Mouse (Mus musculus) hindlimb bud, embryonic 11.5 days (tissue): ENCODE results near the gene Fam214a.

Experiments used
- DNase-seq: peaks from one replicate; pipeline ENCODE4 v3.0.0-alpha.2; 2012; ENCODE audit warnings: low read depth, low spot score; ENCODE audit errors: extremely low spot score

Gene Fam214a

DNA sequence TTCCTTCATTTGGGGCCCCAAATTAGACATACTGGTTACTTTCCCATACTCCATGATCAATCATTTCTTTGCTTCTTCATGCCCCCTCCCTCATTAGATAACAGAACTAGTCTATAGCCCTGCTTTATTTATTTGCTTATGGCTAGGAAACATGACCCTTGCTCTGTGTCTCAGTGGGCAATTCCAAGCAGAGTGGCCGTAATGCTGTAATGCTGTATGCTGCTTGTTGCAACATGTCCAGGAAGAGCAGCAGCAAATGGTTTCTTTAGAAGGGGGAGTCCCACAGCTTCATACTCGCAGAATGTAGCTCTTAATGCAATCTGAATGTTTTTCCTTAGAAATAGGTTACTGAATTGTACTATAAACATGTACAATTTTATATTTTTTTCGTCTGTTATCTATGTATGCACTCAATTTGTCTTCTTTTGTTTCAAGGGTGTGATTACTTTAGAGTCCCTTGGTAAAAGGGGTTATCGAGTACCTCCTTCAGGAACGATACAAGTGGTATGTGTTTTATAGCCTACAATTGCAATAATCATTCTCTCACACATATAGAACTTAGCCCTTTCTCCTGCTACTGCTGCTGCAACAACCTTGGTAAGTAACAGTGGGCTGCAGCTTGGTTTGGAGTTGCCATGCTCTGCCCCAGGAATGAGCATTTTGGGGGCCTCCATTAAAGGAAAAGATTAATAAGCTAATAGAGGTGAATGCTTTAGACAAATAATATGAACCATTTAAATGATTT is 70.6 kb downstream of the Fam214a start:
- no peak for DNase-seq

DNA sequence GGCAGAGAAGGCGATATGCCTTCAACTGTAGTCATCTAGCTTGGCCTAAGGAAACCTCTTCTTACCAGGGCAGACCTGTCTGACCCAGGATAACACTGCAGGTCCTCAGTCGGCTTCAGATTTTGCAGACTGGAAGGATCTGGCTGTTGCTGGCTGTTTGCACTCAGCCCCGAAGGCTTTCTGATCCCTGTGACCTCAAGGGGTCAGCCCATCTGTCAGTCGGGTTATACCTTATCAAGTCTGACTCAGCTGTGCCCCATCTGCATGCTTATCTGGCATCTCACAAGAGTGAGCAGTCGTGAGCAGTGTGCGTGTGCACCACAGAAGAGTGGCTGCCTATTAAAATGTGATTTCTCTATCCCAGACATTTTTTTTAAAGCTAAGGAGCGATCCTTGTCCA is 71.4 kb downstream of the Fam214a start:
- no peak for DNase-seq

DNA sequence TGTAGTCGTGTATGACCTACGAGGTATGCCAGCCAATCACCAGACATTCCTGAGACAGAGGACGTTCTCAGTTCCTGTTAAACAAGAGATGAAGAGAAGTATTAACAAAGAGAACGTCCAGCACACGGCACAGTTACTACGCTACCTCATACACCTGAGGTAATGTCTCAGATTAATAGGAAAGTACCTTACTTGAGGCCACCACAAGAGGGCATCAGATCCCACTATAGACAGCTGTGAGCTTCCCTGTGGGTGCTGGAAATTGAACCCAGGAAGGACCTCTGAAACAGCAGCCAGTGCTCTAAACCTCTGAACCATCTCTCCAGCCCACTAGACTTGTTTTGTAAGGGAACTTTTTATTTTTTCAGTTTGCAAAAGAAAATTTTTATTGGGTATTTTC is 73.0 kb downstream of the Fam214a start:
- no peak for DNase-seq

DNA sequence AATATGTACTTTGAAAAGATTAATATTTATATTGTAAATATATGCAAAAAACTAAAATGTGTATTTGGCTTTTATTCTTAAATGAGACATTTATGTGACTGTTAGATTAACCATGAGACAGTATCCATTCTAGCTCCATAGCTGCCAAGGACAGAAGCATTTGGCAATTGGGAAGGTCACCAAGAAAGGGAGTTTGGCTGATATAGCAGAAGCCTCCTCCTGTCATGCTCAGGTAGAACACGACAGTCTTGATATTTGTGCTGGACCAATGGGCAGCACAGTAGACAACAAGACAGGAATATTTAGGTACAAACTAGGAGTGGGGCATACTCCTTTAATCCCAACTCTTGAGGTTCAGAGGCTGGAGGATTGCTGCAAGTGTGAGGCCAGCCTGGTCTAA is 79.7 kb downstream of the Fam214a start:
- no peak for DNase-seq

DNA sequence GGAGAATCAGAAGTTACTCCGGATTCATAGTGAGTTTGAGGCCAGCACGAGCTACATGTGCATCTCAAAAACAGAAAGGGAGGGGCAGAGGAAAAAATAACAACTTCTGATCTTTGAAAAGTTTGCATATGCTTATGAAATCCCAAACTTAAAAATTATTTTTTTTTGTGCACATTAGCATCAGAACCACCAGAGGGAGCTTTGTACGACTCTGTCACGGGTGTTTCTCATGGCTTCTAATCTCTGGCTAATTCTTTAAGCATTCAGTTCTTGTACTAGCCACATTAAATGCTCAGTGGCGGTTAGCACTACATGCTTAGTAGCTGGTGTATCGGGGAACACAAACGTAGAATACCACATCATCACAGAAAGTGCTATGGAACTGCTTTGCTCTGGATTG is 80.5 kb downstream of the Fam214a start:
- DNase-seq, result no peak

DNA sequence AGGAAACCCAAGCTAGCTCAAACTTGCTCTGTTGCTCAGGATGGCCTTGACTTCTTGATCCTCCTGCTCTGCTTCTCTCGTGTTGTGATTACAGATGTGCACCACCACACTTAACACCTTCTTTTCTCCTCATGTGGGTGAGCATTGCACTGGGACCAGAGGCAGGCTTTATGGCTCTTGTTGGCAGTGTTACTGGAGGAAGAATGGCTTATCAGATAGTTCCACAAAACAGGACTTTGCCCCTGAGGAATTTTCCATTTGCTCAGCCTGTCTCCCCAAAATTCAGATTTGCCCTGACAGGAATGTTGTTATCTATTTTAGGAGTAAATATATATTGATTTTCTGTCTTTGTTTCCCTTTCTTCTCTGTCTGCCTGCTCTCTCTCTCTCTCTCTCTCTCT is 82.0 kb downstream of the Fam214a start:
- DNase-seq, result no peak

DNA sequence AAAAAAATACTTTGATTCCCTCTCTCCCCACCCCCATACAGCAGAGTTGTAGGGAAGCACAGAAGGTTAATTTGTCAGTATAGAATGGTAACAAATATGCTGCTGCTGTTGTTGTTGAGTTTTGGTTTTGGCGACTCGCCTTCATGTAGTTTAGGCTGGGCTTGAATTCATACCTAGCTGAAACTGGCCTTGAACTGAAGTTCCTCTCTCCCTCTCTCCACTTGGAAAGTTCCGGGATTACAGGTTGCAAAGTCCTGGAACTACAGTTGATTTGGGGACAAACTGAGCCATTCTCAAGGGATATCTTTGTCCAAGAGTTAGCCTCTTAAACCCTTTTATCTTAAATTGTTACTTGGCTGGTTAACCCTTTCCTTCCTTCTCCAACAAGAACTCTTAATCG is 83.3 kb downstream of the Fam214a start:
- no peak for DNase-seq

DNA sequence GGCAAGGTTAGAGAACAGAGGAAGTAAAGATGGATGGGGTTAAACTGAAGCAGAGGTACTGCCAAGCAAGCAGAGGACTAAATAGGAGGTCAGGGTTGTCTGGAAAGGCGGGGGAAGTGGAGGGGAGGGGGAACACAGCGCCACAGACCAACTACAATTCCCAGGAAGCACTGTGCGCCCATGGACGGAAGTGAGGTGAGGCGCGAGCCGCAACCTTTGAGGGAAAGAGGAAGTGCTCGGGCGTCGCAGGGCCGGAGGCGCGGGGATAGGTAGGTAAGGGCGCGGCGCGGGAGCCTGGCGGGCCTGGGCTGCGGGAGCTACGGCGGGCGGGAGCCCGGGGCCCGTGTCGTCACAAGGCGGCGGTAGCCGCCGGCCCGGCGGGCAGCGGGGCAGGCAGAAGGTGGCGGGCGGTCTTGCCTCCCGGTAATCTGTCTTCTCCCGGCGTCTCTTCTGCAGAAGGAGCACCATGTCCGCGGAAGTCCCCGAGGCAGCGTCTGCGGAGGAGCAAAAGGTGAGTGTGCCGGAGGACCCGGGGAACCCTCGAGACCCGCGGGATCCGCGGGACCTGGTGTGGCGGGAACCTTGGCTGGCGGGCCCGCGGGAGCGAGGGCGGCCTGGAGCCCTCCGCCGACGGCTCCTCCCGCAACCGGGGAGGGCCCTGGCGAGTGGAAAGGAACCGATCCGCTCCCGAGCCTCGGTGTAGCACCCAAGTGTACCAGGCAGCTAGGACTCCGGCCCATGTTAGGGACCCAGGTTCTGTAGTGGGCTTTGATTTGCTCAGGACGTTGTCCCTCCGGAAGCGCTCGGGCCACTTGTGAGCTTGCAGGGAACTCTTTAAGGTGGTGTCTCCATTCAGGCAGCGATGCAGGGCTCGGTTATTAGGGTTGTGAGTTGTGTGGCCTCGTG is 85.0 kb downstream of the Fam214a start, which contains the start of gene Arpp19:
Gene Arpp19 (plus strand): TSS at position 164 of the 906 bp plus-strand sequence.
- DNase-seq, result peak; percentile 63

DNA sequence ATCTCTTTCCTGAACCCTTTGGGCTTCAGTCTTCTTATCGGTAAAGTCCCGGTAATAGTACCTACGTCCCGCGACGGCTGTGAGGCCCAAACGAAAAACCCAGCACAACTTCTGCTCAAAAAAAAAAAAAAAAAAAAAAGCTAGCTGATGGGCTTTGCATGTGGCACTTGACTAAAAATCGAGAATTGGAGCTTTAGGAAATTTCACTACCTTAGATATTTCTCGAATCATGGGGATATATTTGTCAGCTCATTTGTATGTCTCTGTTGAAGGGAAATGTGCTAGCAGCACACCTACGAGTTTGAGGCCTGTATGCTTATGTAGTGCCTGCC is 85.6 kb downstream of the Fam214a start:
- no peak for DNase-seq

DNA sequence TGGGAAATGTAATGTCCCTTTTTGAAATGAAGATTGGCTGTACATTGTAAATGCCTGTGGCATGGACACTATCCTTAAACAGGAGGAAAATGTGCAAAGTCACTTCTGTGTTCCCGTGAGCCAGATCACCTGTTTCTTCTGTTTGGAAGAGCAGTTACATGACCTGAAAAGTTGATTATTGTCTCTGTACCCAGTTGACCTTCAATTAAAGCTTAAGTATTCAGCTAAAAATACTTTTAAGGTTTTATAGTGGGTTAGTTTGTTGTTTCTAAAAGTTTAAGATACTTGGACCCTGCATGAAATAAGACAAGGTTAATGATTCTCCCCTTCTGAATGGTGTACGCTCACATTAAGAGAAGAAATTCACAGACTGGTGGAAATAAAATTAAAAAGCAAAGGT is 87.9 kb downstream of the Fam214a start:
- no peak for DNase-seq

DNA sequence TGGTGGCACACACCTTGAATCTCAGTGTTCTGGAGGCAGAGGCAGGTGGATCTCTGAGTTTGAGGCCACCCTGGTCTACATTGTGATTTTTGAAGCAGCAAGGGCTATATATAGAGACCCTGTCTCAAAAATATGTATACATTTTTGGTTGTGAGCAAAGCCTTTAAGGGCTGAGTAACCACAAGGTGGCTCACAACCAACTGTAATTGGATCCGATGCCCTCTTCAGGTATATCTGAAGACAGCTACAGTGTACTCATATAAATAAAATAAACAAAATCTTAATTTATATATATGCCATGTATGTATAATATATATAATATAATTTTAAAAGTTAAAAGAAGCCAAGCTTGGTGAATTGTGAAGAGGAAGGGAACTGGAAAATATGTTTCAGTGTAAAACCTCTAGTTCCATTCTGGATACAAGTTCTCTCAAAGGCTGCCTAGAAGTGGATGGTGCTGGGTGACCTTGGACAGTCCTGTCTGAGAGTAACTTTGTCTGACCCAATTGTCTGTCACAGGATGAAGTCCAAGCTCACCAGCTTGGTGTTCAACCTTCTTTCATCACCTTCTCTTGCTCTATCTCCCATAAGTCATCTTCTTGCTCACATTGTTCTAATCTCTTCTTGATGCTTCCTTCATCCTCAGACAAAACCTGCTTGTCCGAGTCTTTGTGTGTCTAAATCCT is 89.3 kb downstream of the Fam214a start:
- DNase-seq, result no peak

DNA sequence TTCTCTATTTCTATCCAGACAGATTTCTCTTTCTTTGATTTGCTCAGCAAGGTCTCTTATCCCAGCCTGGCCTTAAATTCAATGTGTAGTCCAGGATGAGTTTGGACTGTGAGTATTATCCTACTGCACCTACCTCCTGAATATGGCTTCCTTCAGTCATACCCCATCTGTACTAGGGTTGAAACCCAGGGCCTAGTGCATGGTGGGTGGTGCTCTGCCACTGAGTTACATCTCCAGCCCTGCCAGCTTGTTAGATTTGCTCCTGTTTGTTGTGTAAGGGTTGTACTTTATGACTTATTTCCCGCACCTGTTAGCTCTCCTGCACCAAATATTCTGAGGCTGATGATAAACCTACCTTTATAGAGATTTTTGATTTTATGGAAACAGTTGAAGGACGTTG is 90.5 kb downstream of the Fam214a start:
- DNase-seq, result no peak

DNA sequence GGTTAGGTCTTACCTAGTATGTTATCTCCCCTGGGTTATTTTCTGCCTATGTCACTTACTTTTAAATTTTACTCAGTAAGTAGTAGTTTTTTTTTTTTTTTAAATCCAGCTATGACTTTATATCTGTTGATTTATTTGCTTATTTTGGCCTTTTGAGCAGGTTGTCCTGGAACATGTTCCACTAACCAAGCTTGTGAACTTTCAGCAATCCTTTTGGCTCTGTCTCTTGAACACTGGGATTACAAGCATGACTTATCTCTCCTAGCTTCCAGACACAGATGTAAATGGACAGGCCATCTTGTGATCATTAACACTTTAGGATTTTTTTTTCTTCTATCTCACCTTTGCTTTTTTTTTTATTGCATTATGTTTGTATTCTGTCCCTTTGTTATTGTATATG is 94.4 kb downstream of the Fam214a start:
- no peak for DNase-seq

DNA sequence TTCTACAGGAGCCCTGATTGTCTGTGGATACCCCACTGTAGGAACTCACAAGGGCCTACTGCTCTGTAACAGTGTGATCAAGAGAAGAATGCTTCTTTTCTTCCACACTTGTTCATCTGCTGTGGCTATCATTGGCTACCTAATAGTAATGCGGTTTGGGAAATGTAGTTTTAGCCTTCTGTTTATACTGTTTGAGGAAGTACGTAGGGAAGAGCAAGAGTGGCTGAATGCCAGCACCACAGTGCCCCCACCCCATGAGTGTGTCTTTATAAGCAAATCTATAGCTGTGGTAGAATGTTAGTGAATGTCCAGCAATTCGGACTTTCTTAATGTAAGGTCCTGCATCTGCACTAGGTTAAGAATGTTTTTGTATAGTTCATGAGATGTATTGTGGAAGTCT is 96.4 kb downstream of the Fam214a start:
- DNase-seq, result no peak

DNA sequence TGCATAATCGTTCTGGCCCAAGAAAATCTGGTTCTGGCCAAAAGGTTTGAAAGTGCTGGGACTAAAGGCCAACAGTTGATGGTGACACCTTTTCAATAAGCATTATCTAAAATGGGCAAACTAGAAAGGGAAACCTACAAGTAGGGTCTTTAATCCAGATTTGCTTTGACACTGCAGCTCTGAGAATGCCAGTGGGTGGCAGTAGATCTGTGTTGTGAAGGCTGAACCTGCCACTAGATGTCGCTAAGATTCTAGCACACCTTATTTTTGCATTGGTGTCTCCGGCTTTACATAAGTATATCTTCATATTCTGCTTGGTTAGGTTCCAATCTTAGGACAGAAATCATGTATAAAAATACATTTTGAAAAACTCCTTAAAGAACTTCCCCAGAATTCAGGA is 97.3 kb downstream of the Fam214a start:
- DNase-seq, result no peak

DNA sequence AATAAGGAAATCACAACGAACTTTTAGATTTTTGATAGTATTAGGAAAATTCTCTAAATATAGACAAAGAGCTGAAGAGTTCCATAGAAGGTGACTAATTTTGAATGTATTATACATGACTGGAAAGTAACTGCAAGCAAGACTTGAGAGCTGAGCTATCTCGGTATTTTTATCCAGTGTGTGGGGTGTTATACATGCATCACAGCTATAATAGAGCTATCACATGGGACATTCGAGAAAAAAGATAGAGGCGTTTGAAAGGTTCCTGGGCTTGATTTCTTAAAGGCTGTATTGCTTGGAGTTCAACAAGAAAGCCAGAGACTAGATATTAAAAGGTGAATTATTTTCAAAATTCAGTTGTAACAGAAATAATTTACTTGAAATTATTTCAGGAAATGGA is 99.2 kb downstream of the Fam214a start:
- no peak for DNase-seq

DNA sequence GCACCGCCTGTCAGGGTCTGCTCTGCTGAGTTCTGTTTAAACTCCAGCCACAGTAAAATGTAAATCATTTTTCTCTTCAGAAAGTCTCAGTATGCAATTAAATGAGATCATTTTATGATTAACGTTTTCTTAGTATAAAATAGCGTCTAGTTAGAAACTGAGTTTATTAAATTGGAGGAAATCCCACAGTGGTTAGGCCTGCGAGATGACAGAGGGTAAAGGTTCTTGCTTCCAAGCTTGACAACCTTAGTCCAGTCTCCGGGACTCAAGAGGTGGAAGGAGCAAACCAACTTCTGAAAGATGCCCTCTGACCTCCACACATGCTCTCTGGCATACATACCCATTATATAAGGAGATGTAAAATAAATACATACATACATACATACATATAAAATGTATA is 102.4 kb downstream of the Fam214a start:
- DNase-seq, result no peak

DNA sequence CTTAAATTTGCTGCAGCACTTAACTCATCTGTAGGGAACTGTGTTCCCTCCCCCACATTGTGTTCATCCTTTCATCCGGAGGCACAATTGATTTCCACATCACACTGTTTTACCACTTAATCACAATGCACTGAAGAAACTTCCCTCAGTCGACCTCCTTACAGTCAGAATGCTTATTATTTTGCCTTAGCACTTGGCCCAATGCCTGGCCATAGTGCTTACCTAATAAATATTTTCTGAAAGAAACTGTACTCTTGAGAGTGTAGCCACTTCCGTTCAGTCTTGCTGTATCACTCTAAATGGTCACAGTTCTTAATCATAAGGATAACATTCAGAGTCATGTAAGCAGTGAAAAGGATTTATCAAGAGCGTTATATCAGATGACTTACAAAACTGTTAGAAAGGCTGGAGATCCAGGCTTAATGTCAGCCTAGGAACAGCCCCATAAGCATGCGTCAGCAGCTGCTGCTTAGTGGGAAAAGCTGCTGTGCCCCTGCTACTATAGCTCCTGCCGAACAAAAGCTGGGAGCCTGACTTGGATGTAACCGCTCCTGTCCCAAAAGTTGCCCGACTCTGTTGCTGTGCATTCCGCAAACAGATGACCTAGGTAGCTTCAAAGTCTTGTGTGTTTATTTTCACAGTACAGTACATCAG is 112.1 kb downstream of the Fam214a start:
- DNase-seq, result no peak

DNA sequence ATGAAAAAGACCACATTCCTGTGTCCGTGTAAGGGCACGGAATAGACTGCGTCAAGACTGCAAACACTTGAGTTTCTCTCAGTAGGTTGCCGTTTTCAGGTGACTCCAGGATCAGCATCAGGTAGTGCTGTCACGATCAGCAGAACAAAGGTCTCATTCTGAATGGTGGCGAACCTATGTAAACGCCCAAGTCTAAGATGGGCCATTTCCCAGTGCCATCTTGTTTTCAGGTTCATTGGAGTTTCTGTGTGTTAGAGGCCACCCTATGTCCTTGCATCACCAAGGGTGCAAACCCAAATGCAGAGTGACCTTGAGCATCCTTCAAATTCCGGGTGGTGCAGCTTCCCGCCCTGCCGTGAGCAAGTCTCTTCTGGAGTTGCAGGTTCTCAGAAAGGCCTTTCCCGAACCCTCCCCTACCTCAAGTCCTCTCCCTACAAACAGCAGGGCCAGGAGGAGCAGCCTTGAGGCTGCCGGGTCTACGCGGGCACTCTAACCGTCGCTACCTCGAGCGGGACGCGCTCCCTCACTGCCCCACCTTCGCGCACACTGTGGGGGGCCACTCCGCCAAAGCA is 117.9 kb downstream of the Fam214a start, which contains the start of gene Myo5a:
Gene Myo5a (plus strand): TSS at position 559 of the 572 bp plus-strand sequence.
- peak; percentile 8 for DNase-seq

DNA sequence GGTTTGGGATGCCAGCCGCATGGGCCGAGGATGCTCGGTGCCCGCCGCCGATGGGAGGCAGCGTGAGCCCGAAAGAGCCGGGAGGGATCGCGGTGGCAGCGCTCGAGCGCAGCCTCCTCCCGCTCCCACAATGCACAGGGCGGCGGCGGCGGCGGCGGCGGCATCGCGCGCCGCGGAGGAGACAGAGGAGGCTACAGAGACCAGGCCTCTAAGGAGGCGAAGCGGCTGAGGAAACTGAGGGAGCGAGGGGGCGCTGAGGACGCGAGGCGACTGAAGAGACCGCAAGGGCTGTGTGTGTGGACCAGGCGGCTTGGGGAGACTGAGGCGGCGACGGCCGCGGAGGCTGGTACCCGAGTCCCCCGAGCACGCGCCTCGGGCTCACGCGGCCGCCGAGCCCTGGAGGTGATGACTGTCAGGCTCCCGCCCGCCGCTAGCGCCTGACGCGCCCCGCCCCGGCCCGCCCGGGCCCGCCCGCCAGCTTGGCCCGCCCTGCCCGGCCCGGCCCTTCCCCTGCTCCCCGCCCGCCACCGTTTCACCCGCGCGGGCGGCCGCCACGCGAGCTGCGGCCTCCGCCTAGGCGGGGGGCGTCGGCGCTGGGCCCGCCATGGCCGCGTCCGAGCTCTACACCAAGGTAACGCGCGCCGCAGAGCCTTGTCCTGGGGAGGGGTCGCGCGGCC is 118.5 kb downstream of the Fam214a start:
- DNase-seq, result peak; percentile 14
